8 mouse cellular contexts compared by ENCODE assay signal in genomic region chr12:55491516-55492183, GRCm38 (mm10). TPM values are rescaled to one million over a fixed set of nuclear protein-coding genes. Genes with fewer than 3 reads are reported as not detected.
DNase-seq lines count a peak whose midpoint lies in the region; ATAC-seq lines count a peak whose summit lies in the region.

No protein-coding gene starts in this region.

- H3K27ac ChIP-seq in forebrain, embryonic 14.5 days (ENCODE audit: low read depth, low read length): peak overlapping the region; percentile 98
- peak overlapping the region; percentile 98 for H3K27ac ChIP-seq in neural tube, embryonic 14.5 days (ENCODE audit: low read depth, low read length)

- H3K4me3 ChIP-seq in forebrain, embryonic 14.5 days (ENCODE audit: low read depth, low read length): peak overlapping the region; percentile 90
- peak overlapping the region; percentile 86 for H3K4me3 ChIP-seq in neural tube, embryonic 14.5 days (ENCODE audit: low read depth, low read length)

- H3K27me3 ChIP-seq in forebrain, embryonic 14.5 days (replicated peaks; ENCODE audit: control insufficient read depth, insufficient read depth, low read length): no peaks in the 10 kb centered on the region
- no peaks in the 10 kb centered on the region for H3K27me3 ChIP-seq in neural tube, embryonic 14.5 days (ENCODE audit: control insufficient read depth, insufficient read depth, low read length)

- peak; percentile 86 for ATAC-seq in forebrain, embryonic 14.5 days
- peak; percentile 87 for ATAC-seq in neural tube, embryonic 14.5 days (ENCODE audit: low read depth)

- no peaks in the 10 kb centered on the region for H3K9me3 ChIP-seq in forebrain, embryonic 14.5 days (replicated peaks; ENCODE audit: control insufficient read depth, low read length)
- no peaks in the 10 kb centered on the region for H3K9me3 ChIP-seq in neural tube, embryonic 14.5 days (ENCODE audit: control insufficient read depth, low read length)

- H3K4me1 ChIP-seq in forebrain, embryonic 14.5 days (ENCODE audit: control insufficient read depth, insufficient read depth, low read length): peaks cover 6% of the 10 kb centered on the region; the same call in 1 of the 2 replicates
- H3K4me1 ChIP-seq in neural tube, embryonic 14.5 days (ENCODE audit: control insufficient read depth, insufficient read depth, low read length): peaks cover 15% of the 10 kb centered on the region

- H3K9ac ChIP-seq in forebrain, embryonic 14.5 days (ENCODE audit: low read length): peak overlapping the region; percentile 97
- peak overlapping the region; percentile 96 for H3K9ac ChIP-seq in neural tube, embryonic 14.5 days (replicated peaks; ENCODE audit: low read depth, low read length)

- peak; percentile 65 for DNase-seq in ES-CJ7 (ENCODE audit: low read depth, low spot score)
- DNase-seq in cerebellum, adult 11 months: peak; percentile 89
- DNase-seq in forebrain, embryonic 14.5 days (ENCODE audit: low spot score): peak; percentile 89
- DNase-seq in heart, postnatal 14 days: peak; percentile 99 to 100
- peak; percentile 72 to 94 for DNase-seq in layer of hippocampus, adult 18-20 months (ENCODE audit: low spot score in 2 of 2)
- peak; percentile 97 for DNase-seq in lung, adult 18-20 months
- peak; percentile 99 for DNase-seq in testis, postnatal 10 days (ENCODE audit: low spot score)

- peak overlapping the region; percentile 82 for H3K4me2 ChIP-seq in forebrain, embryonic 14.5 days (ENCODE audit: low read length)
- H3K4me2 ChIP-seq in neural tube, embryonic 14.5 days (ENCODE audit: low read depth, low read length): peak overlapping the region; percentile 56

- peaks cover 32% of the 10 kb centered on the region for H3K36me3 ChIP-seq in forebrain, embryonic 14.5 days (ENCODE audit: control insufficient read depth, insufficient read depth, low read length)
- H3K36me3 ChIP-seq in neural tube, embryonic 14.5 days (ENCODE audit: control insufficient read depth, insufficient read depth, low read length): peaks cover 9% of the 10 kb centered on the region; the same call in 1 of the 2 replicates

- 2% methylated on average over 44 of the region's 57 CpGs for WGBS in forebrain, embryonic 14.5 days
- 3% methylated on average over 36 of the region's 57 CpGs for WGBS in neural tube, embryonic 14.5 days

- intact Hi-C loops in heart, postnatal 14 days (cut with DNase I): loop anchor here (1.0 to 10.0 kb wide), 4 partner anchors 19 to 343 kb away; partner anchors contain the start of gene Brms1l

RNA-seq across cellular contexts. Expression of gene Nfkbia, which starts 0.8 kb away (rescaled TPM):
- 40.0 and 49.7 TPM in 2 replicates for polyA plus RNA-seq in forebrain, embryonic 14.5 days (2014; fragmentation: Nextera tagmentation; extraction: Ambion mirVana)
- total RNA-seq in heart, postnatal 14 days (2021): 10 to 100 TPM; 69.4 to 81.5 TPM
- total RNA-seq in layer of hippocampus, adult 18-20 months (2021): 10 to 100 TPM; 33.8 to 54.4 TPM
- 61.9 and 62.7 TPM in 2 replicates for polyA plus RNA-seq in neural tube, embryonic 14.5 days (2014; fragmentation: Nextera tagmentation; extraction: Ambion mirVana)

Comparison
In these comparisons a context has a peak if more than half of its experiments do, and no peak if none do; other contexts are left out.
1. Peak in every context shown above with its lines: DNase-seq, ATAC-seq, H3K4me3 ChIP-seq and H3K27ac ChIP-seq.